Mouse (Mus musculus) MEL (cell line): ENCODE data around the gene Mtx1. TPM values are rescaled to one million over a fixed set of nuclear protein-coding genes. Genes with fewer than 3 reads are reported as not detected.

Experiments used
- DNase-seq: peaks from one replicate; pipeline ENCODE4 v3.0.0; 2011; ENCODE audit warnings: low read depth, low spot score
- H3K27ac ChIP-seq: 2 replicates; pipeline ENCODE4 v1.5.1; 2012; ENCODE audit warnings: low read depth, mild to moderate bottlenecking, control low read depth, low read length, moderate library complexity; ENCODE audit not compliant: control insufficient read depth
- H3K27me3 ChIP-seq, 2 experiments: fragments of 150-350 bp in 1 of 2; sonication (generic) in 1 of 2; 2 replicates each; pipeline ENCODE4 v1.6.1; 2012; ENCODE audit warnings: low read length in 2 of 2, mild to moderate bottlenecking in 2 of 2, improper control_type of control experiment in 1 of 2, moderate library complexity in 1 of 2; ENCODE audit not compliant: insufficient read depth in 2 of 2, control insufficient read depth in 1 of 2
- H3K36me3 ChIP-seq, 2 experiments: 2 replicates each; pipeline ENCODE4 v1.6.1; 2012 to 2014; ENCODE audit warnings: low read length in 2 of 2, improper control_type of control experiment in 1 of 2, inconsistent platforms in 1 of 2, mild to moderate bottlenecking in 1 of 2; ENCODE audit not compliant: insufficient read depth in 2 of 2, control insufficient read depth in 1 of 2
- H3K4me1 ChIP-seq, 2 experiments: fragments of 150-350 bp in 1 of 2; sonication (generic) in 1 of 2; 2 replicates each; pipeline ENCODE4 v1.6.1; 2012; ENCODE audit warnings: low read length in 2 of 2, improper control_type of control experiment in 1 of 2, mild to moderate bottlenecking in 1 of 2; ENCODE audit not compliant: insufficient read depth in 2 of 2, control insufficient read depth in 1 of 2
- H3K4me3 ChIP-seq, 2 experiments: fragments of 150-350 bp in 1 of 2; sonication (generic) in 1 of 2; 2 replicates each; pipeline ENCODE4 v1.5.1; 2012; ENCODE audit warnings: low read depth in 2 of 2, low read length in 2 of 2, mild to moderate bottlenecking in 2 of 2, moderate library complexity in 2 of 2, control low read depth in 1 of 2, improper control_type of control experiment in 1 of 2; ENCODE audit not compliant: control insufficient read depth in 1 of 2, insufficient read depth in 1 of 2
- H3K79me2 ChIP-seq: 2 replicates; pipeline ENCODE4 v1.6.1; 2012; ENCODE audit warnings: mild to moderate bottlenecking, low read length, moderate library complexity; ENCODE audit not compliant: control insufficient read depth, poor library complexity, insufficient read depth
- H3K9ac ChIP-seq: 2 replicates; pipeline ENCODE4 v1.6.1; 2012; ENCODE audit warnings: low read depth, mild to moderate bottlenecking, control low read depth, low read length, moderate library complexity; ENCODE audit not compliant: control insufficient read depth, poor library complexity, severe bottlenecking
- H3K9me3 ChIP-seq: fragments of 150-350 bp; sonication (generic); replicated peaks from 2 replicates; pipeline ENCODE4 v1.6.1; 2012; ENCODE audit warnings: mild to moderate bottlenecking, low read length, improper control_type of control experiment, moderate library complexity; ENCODE audit not compliant: insufficient read depth
- CHD1 ChIP-seq: IDR thresholded peaks from 2 replicates; pipeline ENCODE4 v1.6.1; 2012; ENCODE audit warnings: low read depth, mild to moderate bottlenecking, inconsistent platforms, low read length, improper control_type of control experiment
- CTCF ChIP-seq, 3 experiments: IDR thresholded peaks in 2 of 3; conservative IDR thresholded peaks in 1 of 3; 2 replicates each; pipeline ENCODE4 v1.5.1; 2011 to 2012; ENCODE audit warnings: low read length in 3 of 3, low read depth in 2 of 3, mild to moderate bottlenecking in 2 of 3, improper control_type of control experiment in 1 of 3, inconsistent platforms in 1 of 3, mixed read lengths in 1 of 3, moderate library complexity in 1 of 3; ENCODE audit not compliant: control insufficient read depth in 1 of 3, insufficient read depth in 1 of 3, poor library complexity in 1 of 3, severe bottlenecking in 1 of 3
- E2F4 ChIP-seq: IDR thresholded peaks from 2 replicates; pipeline ENCODE4 v1.6.1; 2011; ENCODE audit warnings: low read depth, low read length, improper control_type of control experiment, borderline replicate concordance
- ELF1 ChIP-seq: IDR thresholded peaks from 2 replicates; pipeline ENCODE4 v1.6.1; 2014; ENCODE audit warnings: low read depth, mild to moderate bottlenecking, inconsistent platforms, low read length, improper control_type of control experiment, moderate library complexity
- HCFC1 ChIP-seq: IDR thresholded peaks from 2 replicates; pipeline ENCODE4 v1.6.1; 2012; ENCODE audit warnings: low read depth, mild to moderate bottlenecking, inconsistent platforms, low read length, improper control_type of control experiment, moderate library complexity
- JUND ChIP-seq: IDR thresholded peaks from 2 replicates; pipeline ENCODE4 v1.6.1; 2011; ENCODE audit warnings: low read depth, mild to moderate bottlenecking, improper control_type of control experiment, low read length
- MAX ChIP-seq: IDR thresholded peaks from 2 replicates; pipeline ENCODE4 v1.6.1; 2011; ENCODE audit warnings: low read length, improper control_type of control experiment
- MXI1 ChIP-seq: IDR thresholded peaks from 2 replicates; pipeline ENCODE4 v1.6.1; 2011; ENCODE audit warnings: mild to moderate bottlenecking, low read depth, low read length, improper control_type of control experiment
- MYB ChIP-seq: IDR thresholded peaks from 2 replicates; pipeline ENCODE4 v1.6.1; 2011; ENCODE audit warnings: mild to moderate bottlenecking, low read depth, low read length, improper control_type of control experiment
- MYC ChIP-seq: IDR thresholded peaks from 2 replicates; pipeline ENCODE4 v1.6.1; 2011; ENCODE audit warnings: low read depth, mild to moderate bottlenecking, low read length, improper control_type of control experiment, moderate library complexity
- NELFE ChIP-seq: IDR thresholded peaks from 2 replicates; pipeline ENCODE4 v1.6.1; 2011; ENCODE audit warnings: low read depth, low read length, improper control_type of control experiment
- POLR2A ChIP-seq, 2 experiments: IDR thresholded peaks; 2 replicates each; pipeline ENCODE4 v1.6.1; 2011 to 2012; ENCODE audit warnings: low read length in 2 of 2, mild to moderate bottlenecking in 2 of 2, control low read depth in 1 of 2, improper control_type of control experiment in 1 of 2, low read depth in 1 of 2, moderate library complexity in 1 of 2; ENCODE audit not compliant: control insufficient read depth in 1 of 2, insufficient read depth in 1 of 2, poor library complexity in 1 of 2
- SIN3A ChIP-seq: IDR thresholded peaks from 2 replicates; pipeline ENCODE4 v1.6.1; 2012; ENCODE audit warnings: low read length, improper control_type of control experiment, inconsistent platforms
- TAL1 ChIP-seq: IDR thresholded peaks from 2 replicates; pipeline ENCODE4 v1.6.1; 2012; ENCODE audit warnings: mild to moderate bottlenecking, inconsistent platforms, low read length, moderate library complexity, mixed read lengths
- TBP ChIP-seq: IDR thresholded peaks from 2 replicates; pipeline ENCODE4 v1.8.0; 2011; ENCODE audit warnings: low read depth, low read length, improper control_type of control experiment
- UBTF ChIP-seq: IDR thresholded peaks from 2 replicates; pipeline ENCODE4 v1.6.1; 2012; ENCODE audit warnings: low read depth, mild to moderate bottlenecking, inconsistent platforms, low read length, improper control_type of control experiment, moderate library complexity, borderline replicate concordance; ENCODE audit not compliant: insufficient read depth
- USF1 ChIP-seq: IDR thresholded peaks from 2 replicates; pipeline ENCODE4 v1.6.1; 2014; ENCODE audit warnings: low read depth, mild to moderate bottlenecking, inconsistent platforms, low read length, improper control_type of control experiment, moderate library complexity
- USF2 ChIP-seq, 2 experiments: IDR thresholded peaks; 2 replicates each; pipeline ENCODE4 v1.6.1; 2011 to 2012; ENCODE audit warnings: improper control_type of control experiment in 2 of 2, low read length in 2 of 2, borderline replicate concordance in 1 of 2, inconsistent platforms in 1 of 2, low read depth in 1 of 2, mild to moderate bottlenecking in 1 of 2; ENCODE audit not compliant: insufficient read depth in 1 of 2
- ZKSCAN1 ChIP-seq: IDR thresholded peaks from 2 replicates; pipeline ENCODE4 v1.6.1; 2012; ENCODE audit warnings: low read depth, mild to moderate bottlenecking, inconsistent platforms, low read length, improper control_type of control experiment, moderate library complexity
- ZMIZ1 ChIP-seq: IDR thresholded peaks from 2 replicates; pipeline ENCODE4 v1.6.1; 2012; ENCODE audit warnings: low read depth, mild to moderate bottlenecking, inconsistent platforms, low read length, improper control_type of control experiment, moderate library complexity
- ZNF384 ChIP-seq: IDR thresholded peaks from 2 replicates; pipeline ENCODE4 v1.6.1; 2012; ENCODE audit warnings: low read depth, mild to moderate bottlenecking, inconsistent platforms, low read length, improper control_type of control experiment
- polyA plus RNA-seq, 2 experiments: library from polyadenylated mRNA; stranded (reverse) in 1 of 2; unstranded in 1 of 2; fragments of >175 nt in 1 of 2; fragments of >200 nt in 1 of 2; gene quantifications; 2 replicates each; pipeline versions ENCODE4 v1.2.1 to v1.2.4; 2012; ENCODE audit warnings: low replicate concordance in 2 of 2, low read depth in 1 of 2; ENCODE audit not compliant: insufficient read length in 2 of 2, insufficient read depth in 1 of 2, missing spikeins in 1 of 2
- total RNA-seq: library from RNA; depleted of rRNA; stranded (reverse); fragments of 300-350 nt; gene quantifications from 2 replicates; pipeline ENCODE4 v1.2.3, GENCODE M21; 2012

Gene Mtx1
- total and polyA plus RNA-seq, 3 experiments, result 314 to 369 TPM; not detected in 1

DNA sequence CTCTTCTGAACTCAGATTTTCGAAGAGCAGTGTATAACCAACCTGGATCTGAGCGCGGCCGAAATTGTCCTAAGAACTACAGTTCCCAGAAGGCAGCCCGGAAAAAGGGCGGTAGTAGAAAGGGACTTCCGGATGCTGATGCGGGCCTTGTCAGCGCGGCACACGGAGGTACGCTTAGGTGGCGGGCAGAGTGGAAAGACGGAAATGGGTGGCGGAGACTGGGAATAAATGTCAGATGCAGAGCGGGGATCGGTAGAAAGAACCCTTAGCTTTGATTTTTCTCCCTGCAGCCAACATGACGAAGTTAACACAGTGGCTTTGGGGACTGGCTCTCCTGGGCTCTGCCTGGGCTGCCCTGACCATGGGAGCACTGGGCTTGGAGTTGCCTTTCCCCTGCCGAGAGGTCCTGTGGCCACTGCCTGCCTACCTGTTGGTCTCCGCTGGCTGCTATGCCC lies 39.6 kb upstream of the Mtx1 start (continued):
- 0 out of 2 replicates have a peak, but pooled peaks have one; percentile 22 for TF ChIP-seq UBTF
- TF ChIP-seq ZMIZ1, result peak; percentile 78; the same call in 1 of the 2 replicates
- TF ChIP-seq SIN3A, result peak; percentile 90
- peak; percentile 78; the same call in 1 of the 2 replicates for TF ChIP-seq E2F4
- TF ChIP-seq HCFC1, result peak; percentile 99
- peak; percentile 95 for TF ChIP-seq NELFE
- TF ChIP-seq, all 39 proteins: peak for 20

GRCm38 (mm10) chr3:89262417-89262816 lies 35.5 kb upstream of the Mtx1 start:
- H3K4me1 ChIP-seq, result peaks cover 0 to 7% of the 10 kb centered on the region in 2 experiments; a peak in 1 of 4 replicates
- H3K9ac ChIP-seq, result no peak overlapping the region
- peaks cover 4% of the 10 kb centered on the region; the same call in 1 of the 2 replicates for H3K79me2 ChIP-seq
- H3K9me3 ChIP-seq, result no peaks in the 10 kb centered on the region
- peaks cover 0 to 7% of the 10 kb centered on the region in 2 experiments; a peak in 2 of 4 replicates for H3K36me3 ChIP-seq
- no peak for TF ChIP-seq MYB
- no peak for TF ChIP-seq MAX
- no peak for TF ChIP-seq CHD1
- no peak for TF ChIP-seq MXI1
- no peak for TF ChIP-seq TBP
- no peak for TF ChIP-seq POLR2A (IDR thresholded peaks at IDR 0.05; ENCODE audit: control insufficient read depth in 1 of 2, insufficient read depth in 1 of 2, low read depth in 1 of 2, low read length in 2 of 2, poor library complexity in 1 of 2)
- no peak for TF ChIP-seq JUND
- TF ChIP-seq ELF1, result no peak
- TF ChIP-seq ZKSCAN1, result no peak
- no peak for TF ChIP-seq HCFC1
- TF ChIP-seq TAL1, result no peak
- TF ChIP-seq USF2 (IDR thresholded peaks at IDR 0.05; ENCODE audit: borderline replicate concordance in 1 of 2, insufficient read depth in 1 of 2, low read depth in 1 of 2, low read length in 2 of 2), result no peak
- no peak for TF ChIP-seq MYC
- no peak for TF ChIP-seq SIN3A
- no peak for TF ChIP-seq ZNF384
- no peak for TF ChIP-seq NELFE
- TF ChIP-seq USF1, result no peak
- no peak for TF ChIP-seq CTCF (IDR thresholded peaks at IDR 0.05 in 2 of 3, conservative IDR thresholded peaks at IDR 0.05 in 1 of 3; ENCODE audit: control insufficient read depth in 1 of 3, insufficient read depth in 1 of 3, low read depth in 2 of 3, low read length in 3 of 3, poor library complexity in 1 of 3, severe bottlenecking in 1 of 3)
- TF ChIP-seq, all 39 proteins: peak for 0
- no peak overlapping the region for H3K27ac ChIP-seq
- H3K27me3 ChIP-seq, result peaks cover 45 to 64% of the 10 kb centered on the region in 2 experiments
- DNase-seq, result no peak
- no peak overlapping the region for H3K4me3 ChIP-seq
